Mouse (Mus musculus) gastrocnemius, postnatal 4 days (tissue): ENCODE measurements around the gene Cyp2c69. TPM values are rescaled to one million over a fixed set of nuclear protein-coding genes. Genes with fewer than 3 reads are reported as not detected.
"Not testable (repeated sequence)": the region's sequence is repeated elsewhere in the genome, so short reads cannot be mapped to it uniquely, and the experiment has no call there.

Experiments
- DNase-seq, 2 experiments: peaks; one replicate each; pipeline ENCODE4 v3.0.0; 2021 to 2022; ENCODE audit warnings: low spot score in 2 of 2, mixed read lengths in 2 of 2
- long read RNA-seq, 2 experiments: library from polyadenylated mRNA; stranded (forward); transcript quantifications; one replicate each; pipeline ENCODE4 v2.0.0; 2021
- total RNA-seq, 2 experiments: library from RNA; stranded (reverse); gene quantifications; 2 replicates each; pipeline ENCODE4 v1.2.3; 2021

Cyp2c69 gene
- under 1 TPM in 1 of 2 experiments, not detected in 1; 0.31 TPM for total RNA-seq
- long read RNA-seq, experiment 1 = 0 reads
- long read RNA-seq, experiment 2 = 0 reads

DNA sequence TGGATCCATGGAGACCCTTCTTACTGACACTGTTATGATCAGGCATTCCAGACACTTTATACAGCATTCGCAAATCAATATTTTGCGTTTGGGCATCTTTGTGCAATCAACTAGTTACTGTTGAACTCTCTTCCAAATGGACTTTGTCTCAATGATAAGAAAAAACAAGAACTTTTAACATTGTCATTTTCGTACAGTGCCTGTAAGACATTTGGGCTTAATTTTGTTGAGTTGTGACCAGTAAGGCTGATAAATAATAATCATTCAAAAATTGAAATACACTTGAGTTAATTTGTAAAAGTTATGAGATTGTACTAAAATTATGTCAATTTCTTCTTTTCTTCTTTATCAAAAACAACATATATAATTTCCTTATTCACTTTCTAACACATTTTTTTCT is at the start of gene Cyp2c69:
TSS of gene Cyp2c69 (minus strand) at position 101 of the 400 bp plus-strand sequence.
- not testable (repeated sequence) for DNase-seq

GRCm38 (mm10) chr19:39935396-39935795 is 48.8 kb upstream of the Cyp2c69 start:
- no peak for DNase-seq

GRCm38 (mm10) chr19:39930032-39930431 is 43.4 kb upstream of the Cyp2c69 start:
- no peak for DNase-seq

- no peak for DNase-seq
These were observed 15.1 kb upstream of the Cyp2c69 start for GRCm38 (mm10) chr19:39901656-39902055.

DNA sequence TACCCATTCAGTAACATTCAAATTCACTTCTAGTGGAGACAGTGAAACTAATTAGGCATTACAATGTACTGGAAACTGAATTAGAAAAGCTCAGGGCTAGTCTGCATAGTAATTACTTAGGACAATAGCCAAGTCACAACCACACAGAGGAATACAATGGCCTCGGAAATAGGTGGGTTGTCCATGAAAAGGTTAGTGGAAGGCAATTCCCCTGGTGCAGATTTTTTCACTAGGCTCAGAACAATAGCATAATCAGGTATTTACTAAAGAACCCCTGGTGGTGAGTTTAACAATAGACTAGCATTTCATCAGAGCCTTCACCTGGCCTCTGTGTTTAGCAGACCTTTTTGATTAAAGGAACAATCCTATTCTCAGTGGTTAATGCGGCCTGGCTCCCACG is 3.5 kb upstream of the Cyp2c69 start:
- not testable (repeated sequence) for DNase-seq

GRCm38 (mm10) chr19:39866133-39866532 is 20.5 kb downstream of the Cyp2c69 start:
- no peak for DNase-seq

DNA sequence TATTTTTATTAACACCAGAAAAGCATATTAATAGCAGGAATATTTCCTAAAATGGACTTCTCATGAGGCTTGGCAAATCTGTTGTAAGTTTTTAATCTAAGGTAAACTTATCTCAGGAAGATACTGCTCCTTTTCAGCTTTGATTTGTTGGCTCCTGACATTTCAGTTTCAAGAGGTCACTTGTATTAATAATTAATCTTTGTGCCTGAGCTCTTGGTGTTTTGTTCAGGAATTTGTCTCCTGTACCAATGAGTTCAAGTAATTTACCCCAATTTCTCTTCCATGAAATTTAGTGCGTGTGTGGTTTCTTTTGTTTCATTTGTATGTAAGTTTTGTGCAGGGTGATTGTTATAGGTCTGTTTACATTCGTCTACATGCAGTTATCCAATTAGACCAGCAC is 65.7 kb downstream of the Cyp2c69 start:
- not testable (repeated sequence) for DNase-seq

GRCm38 (mm10) chr19:39816400-39816799 is 70.2 kb downstream of the Cyp2c69 start:
- not testable (repeated sequence) for DNase-seq

DNA sequence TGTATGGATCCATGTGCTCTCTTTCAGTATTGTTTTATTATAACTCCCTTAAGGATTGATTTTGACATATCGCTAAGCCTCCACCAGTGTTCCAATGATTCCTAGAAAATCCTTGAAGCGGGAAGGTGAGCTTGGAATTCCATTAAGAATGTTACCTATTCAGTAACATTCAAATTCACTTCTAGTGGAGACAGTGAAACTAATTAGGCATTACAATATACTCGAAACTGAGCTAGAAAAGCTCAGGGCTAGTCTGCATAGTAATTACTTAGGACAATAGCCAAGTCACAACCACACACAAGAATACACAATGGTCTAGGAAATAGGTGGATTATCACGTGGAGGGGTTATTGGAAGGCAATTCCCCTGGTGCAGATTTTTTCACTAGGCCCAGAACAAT is 70.6 kb downstream of the Cyp2c69 start:
- not testable (repeated sequence) for DNase-seq

GRCm38 (mm10) chr19:39812714-39813113 is 73.9 kb downstream of the Cyp2c69 start, which contains the start of gene Cyp2c40:
Gene Cyp2c40 (minus strand): TSS chr19:39812814.
- DNase-seq = not testable (repeated sequence)

Other genes with a start within 250 kb of the Cyp2c69 start
- not detected for gene Cyp2c67, start 237.7 kb downstream of the Cyp2c69 start, total RNA-seq
- under 1 TPM; 0.15 to 0.34 TPM for gene Cyp2c68, start 145.7 kb downstream of the Cyp2c69 start, total RNA-seq
- gene Cyp2c40, start 74.0 kb downstream of the Cyp2c69 start, total RNA-seq = not detected
- gene Cyp2c37, start 105.6 kb upstream of the Cyp2c69 start, total RNA-seq = under 1 TPM in 1 of 2 experiments, not detected in 1; 0.29 TPM
- gene Cyp2c54, start 187.0 kb upstream of the Cyp2c69 start, total RNA-seq = not detected
- gene Cyp2c50, start 202.9 kb upstream of the Cyp2c69 start, total RNA-seq = not detected